Mouse (Mus musculus) CH12.LX (cell line): Measurements from ENCODE around the gene Wnk2. TPM values are rescaled to one million over a fixed set of nuclear protein-coding genes. Genes with fewer than 3 reads are reported as not detected.
A peak's percentile ranks its signal among the peaks of the same experiment; 100 is the strongest.

Source experiments
- DNase-seq: peaks from one replicate; pipeline ENCODE4 v3.0.0-alpha.2; 2013; ENCODE audit errors: extremely low read depth
- H3K27ac ChIP-seq: 2 replicates; pipeline ENCODE4 v1.5.1; 2012; ENCODE audit warnings: low read depth, mild to moderate bottlenecking, control low read depth, moderate library complexity; ENCODE audit not compliant: insufficient read depth
- H3K27me3 ChIP-seq: replicated peaks from 2 replicates; pipeline ENCODE3; 2012; ENCODE audit warnings: inconsistent platforms
- H3K36me3 ChIP-seq, 2 experiments: replicated peaks in 1 of 2; 2 replicates each; pipeline versions ENCODE3 to v1.6.1; 2012; ENCODE audit warnings: inconsistent platforms in 1 of 2, low read length in 1 of 2, mild to moderate bottlenecking in 1 of 2, mixed read lengths in 1 of 2, moderate library complexity in 1 of 2; ENCODE audit not compliant: control insufficient read depth in 1 of 2, insufficient read depth in 1 of 2
- H3K4me1 ChIP-seq, 2 experiments: 2 replicates each; pipeline ENCODE4 v1.6.1; 2012; ENCODE audit warnings: inconsistent platforms in 1 of 2, moderate library complexity in 1 of 2; ENCODE audit not compliant: insufficient read depth in 2 of 2, control insufficient read depth in 1 of 2
- H3K4me2 ChIP-seq: 2 replicates; pipeline ENCODE4 v1.6.1; 2012; ENCODE audit warnings: low read depth, mild to moderate bottlenecking, control low read depth; ENCODE audit not compliant: poor library complexity, insufficient read depth, severe bottlenecking
- H3K4me3 ChIP-seq, 3 experiments: fragments of 150-350 bp in 1 of 3; sonication (generic) in 1 of 3; replicated peaks in 1 of 3; 2 replicates each; pipeline versions ENCODE3 to v1.5.1; 2011 to 2012; ENCODE audit warnings: low read depth in 2 of 3, low read length in 2 of 3, mild to moderate bottlenecking in 2 of 3, moderate library complexity in 2 of 3, control low read depth in 1 of 3, improper control_type of control experiment in 1 of 3, inconsistent platforms in 1 of 3, mixed read lengths in 1 of 3; ENCODE audit not compliant: poor library complexity in 1 of 3
- H3K79me2 ChIP-seq: replicated peaks from 2 replicates; pipeline ENCODE4 v1.6.1; 2012; ENCODE audit warnings: mild to moderate bottlenecking, moderate library complexity; ENCODE audit not compliant: control insufficient read depth, poor library complexity, insufficient read depth, severe bottlenecking; ENCODE audit errors: extremely low read depth
- H3K9ac ChIP-seq: 2 replicates; pipeline ENCODE4 v1.6.1; 2012; ENCODE audit warnings: low read depth, mild to moderate bottlenecking, control low read depth, moderate library complexity; ENCODE audit not compliant: insufficient read depth
- H3K9me3 ChIP-seq: replicated peaks from 2 replicates; pipeline ENCODE3; 2012; ENCODE audit warnings: low read length, inconsistent platforms, mixed read lengths
- CTCF ChIP-seq, 2 experiments: IDR thresholded peaks in 1 of 2; conservative IDR thresholded peaks in 1 of 2; 2 replicates each; pipeline ENCODE4 v1.5.1; 2011 to 2012; ENCODE audit warnings: low read depth in 2 of 2, low read length in 2 of 2, improper control_type of control experiment in 1 of 2, inconsistent platforms in 1 of 2, mild to moderate bottlenecking in 1 of 2, moderate library complexity in 1 of 2
- E2F4 ChIP-seq: IDR thresholded peaks from 2 replicates; pipeline ENCODE4 v1.6.1; 2011; ENCODE audit warnings: low read depth, low read length, improper control_type of control experiment; ENCODE audit not compliant: insufficient replicate concordance
- EP300 ChIP-seq: IDR thresholded peaks from 2 replicates; pipeline ENCODE4 v1.6.1; 2011; ENCODE audit warnings: low read length, improper control_type of control experiment
- IRF4 ChIP-seq: IDR thresholded peaks from 2 replicates; pipeline ENCODE4 v1.6.1; 2014; ENCODE audit warnings: low read depth, mild to moderate bottlenecking, inconsistent platforms, low read length, improper control_type of control experiment
- JUN ChIP-seq: IDR thresholded peaks from 2 replicates; pipeline ENCODE4 v1.6.1; 2011; ENCODE audit warnings: low read depth, mild to moderate bottlenecking, low read length, improper control_type of control experiment, moderate library complexity; ENCODE audit not compliant: insufficient read depth
- MAFK ChIP-seq: IDR thresholded peaks from 2 replicates; pipeline ENCODE4 v1.6.1; 2011; ENCODE audit warnings: low read length, improper control_type of control experiment; ENCODE audit not compliant: insufficient replicate concordance
- MAZ ChIP-seq: IDR thresholded peaks from 2 replicates; pipeline ENCODE4 v1.6.1; 2012; ENCODE audit warnings: low read depth, mild to moderate bottlenecking, inconsistent platforms, low read length, improper control_type of control experiment, moderate library complexity
- MEF2A ChIP-seq: IDR thresholded peaks from 2 replicates; pipeline ENCODE4 v1.6.1; 2014; ENCODE audit warnings: low read depth, mild to moderate bottlenecking, inconsistent platforms, low read length, improper control_type of control experiment, borderline replicate concordance
- MYC ChIP-seq: IDR thresholded peaks from 2 replicates; pipeline ENCODE4 v1.6.1; 2011; ENCODE audit warnings: low read depth, mild to moderate bottlenecking, improper control_type of control experiment, low read length
- NELFE ChIP-seq: IDR thresholded peaks from 2 replicates; pipeline ENCODE4 v1.6.1; 2011; ENCODE audit warnings: low read depth, low read length, improper control_type of control experiment
- NRF1 ChIP-seq: IDR thresholded peaks from 2 replicates; pipeline ENCODE4 v1.6.1; 2014; ENCODE audit warnings: low read depth, mild to moderate bottlenecking, inconsistent platforms, low read length, improper control_type of control experiment, moderate library complexity
- PAX5 ChIP-seq: IDR thresholded peaks from 2 replicates; pipeline ENCODE4 v1.6.1; 2012; ENCODE audit warnings: low read length, inconsistent platforms, mixed read lengths
- POLR2AphosphoS2 ChIP-seq: IDR thresholded peaks from 2 replicates; pipeline ENCODE4 v1.6.1; 2011; ENCODE audit warnings: low read depth, low read length, improper control_type of control experiment
- RAD21 ChIP-seq: IDR thresholded peaks from 2 replicates; pipeline ENCODE4 v1.6.1; 2011; ENCODE audit warnings: low read depth, mild to moderate bottlenecking, low read length, improper control_type of control experiment, moderate library complexity
- RCOR1 ChIP-seq: conservative IDR thresholded peaks from 2 replicates; pipeline ENCODE4 v1.6.1; 2012; ENCODE audit warnings: low read depth, mild to moderate bottlenecking, inconsistent platforms, low read length, improper control_type of control experiment
- SIN3A ChIP-seq: IDR thresholded peaks from 2 replicates; pipeline ENCODE4 v1.6.1; 2012; ENCODE audit warnings: low read length, improper control_type of control experiment, inconsistent platforms
- SMC3 ChIP-seq: IDR thresholded peaks from 2 replicates; pipeline ENCODE4 v1.6.1; 2011; ENCODE audit warnings: low read depth, low read length, improper control_type of control experiment
- USF1 ChIP-seq: IDR thresholded peaks from 2 replicates; pipeline ENCODE4 v1.6.1; 2014; ENCODE audit warnings: low read depth, mild to moderate bottlenecking, inconsistent platforms, low read length, improper control_type of control experiment
- USF2 ChIP-seq: conservative IDR thresholded peaks from 2 replicates; pipeline ENCODE4 v1.6.1; 2011; ENCODE audit warnings: low read depth, low read length, improper control_type of control experiment
- ZNF384 ChIP-seq: IDR thresholded peaks from 2 replicates; pipeline ENCODE4 v1.6.1; 2012; ENCODE audit warnings: low read depth, low read length, improper control_type of control experiment, inconsistent platforms
- dilution Hi-C: fragments of 300-500 bp; cut with MboI; formaldehyde crosslinking; loops from 2 replicates; pipeline ENCODE4 v1.14.3; 2020; ENCODE audit warnings: low sequenced_read_pairs; ENCODE audit not compliant: extremely low pct_unique_long_range_greater_than_20kb, extremely low pct_ligation_motif_present
- in situ Hi-C: fragments of 300-500 bp; cut with MboI; formaldehyde crosslinking; loops from 3 replicates; pipeline ENCODE4 v1.14.3; 2019; ENCODE audit warnings: low sequenced_read_pairs, low pct_ligation_motif_present, low pct_unique_long_range_greater_than_20kb, mixed read lengths
- polyA plus RNA-seq: library from polyadenylated mRNA; unstranded; fragments of >175 nt; gene quantifications from 2 replicates; pipeline ENCODE4 v1.2.1, GENCODE M21; 2012; ENCODE audit warnings: low read depth; ENCODE audit not compliant: insufficient read length
- total RNA-seq, 2 experiments: library from RNA; depleted of rRNA; stranded (reverse); fragments of 300-350 nt in 1 of 2; fragments of >200 nt in 1 of 2; gene quantifications; 2 replicates each; pipeline ENCODE4 v1.2.3; 2012 to 2014

Wnk2 gene
- total and polyA plus RNA-seq, 3 experiments: 0.04 TPM; not detected in 2

- no peak overlapping the region for H3K27ac ChIP-seq
- dilution Hi-C loops (no loop called here), in situ Hi-C loops (loop anchor here (10.0 kb wide), 1 partner anchor 121 kb away; no protein-coding TSS in a partner anchor)
- H3K4me2 ChIP-seq: no peak overlapping the region
- no peaks in the 10 kb centered on the region for H3K9me3 ChIP-seq
- TF ChIP-seq POLR2AphosphoS2: no peak
- no peak for TF ChIP-seq NRF1
- no peak for TF ChIP-seq IRF4
- no peak for TF ChIP-seq USF1
- no peak for TF ChIP-seq MAFK
- TF ChIP-seq USF2: no peak
- no peak for TF ChIP-seq JUN
- no peak overlapping the region for H3K9ac ChIP-seq
- H3K4me1 ChIP-seq: no peaks in the 10 kb centered on the region
- H3K27me3 ChIP-seq: peaks cover 40% of the 10 kb centered on the region
- H3K36me3 ChIP-seq: no peaks in the 10 kb centered on the region
- H3K4me3 ChIP-seq: no peak overlapping the region
- no peak for DNase-seq
- no peaks in the 10 kb centered on the region for H3K79me2 ChIP-seq
Observed at GRCm38 (mm10) chr13:49053333-49053732, 94.5 kb downstream of the Wnk2 start.

- no peak overlapping the region for H3K9ac ChIP-seq
- H3K4me1 ChIP-seq: no peaks in the 10 kb centered on the region
- DNase-seq: peak; percentile 24
- in situ Hi-C loops (loop anchor here (10.0 kb wide), 1 partner anchor 122 kb away; no protein-coding TSS in a partner anchor), dilution Hi-C loops (no loop called here)
- no peak overlapping the region for H3K27ac ChIP-seq
- H3K4me3 ChIP-seq: no peak overlapping the region
- no peak overlapping the region for H3K4me2 ChIP-seq
- peaks cover 34% of the 10 kb centered on the region for H3K27me3 ChIP-seq
- no peaks in the 10 kb centered on the region for H3K36me3 ChIP-seq
- TF ChIP-seq SMC3 (peak; percentile 61), RAD21 (peak; percentile 33), PAX5 (no peak), MEF2A (no peak), NELFE (no peak), IRF4 (no peak), CTCF (conservative IDR thresholded peaks at IDR 0.05 in 1 of 2, IDR thresholded peaks at IDR 0.05 in 1 of 2; ENCODE audit: low read depth in 2 of 2, low read length in 2 of 2) (peak in 1 of 2 experiments; percentile 69; a peak in 2 of 4 replicates)
- H3K9me3 ChIP-seq: no peaks in the 10 kb centered on the region
- H3K79me2 ChIP-seq: no peaks in the 10 kb centered on the region
Observed at GRCm38 (mm10) chr13:49052512-49052911, 95.3 kb downstream of the Wnk2 start.

- H3K9me3 ChIP-seq: peaks cover 5% of the 10 kb centered on the region
- H3K27ac ChIP-seq: no peak overlapping the region
- dilution Hi-C loops (no loop called here), in situ Hi-C loops (no loop called here)
- TF ChIP-seq SIN3A (no peak), USF2 (no peak), ZNF384 (no peak), MAZ (no peak), MYC (no peak), SMC3 (peak; percentile 4; the same call in 1 of the 2 replicates), JUN (no peak), CTCF (conservative IDR thresholded peaks at IDR 0.05 in 1 of 2, IDR thresholded peaks at IDR 0.05 in 1 of 2; ENCODE audit: low read depth in 2 of 2, low read length in 2 of 2) (peak in 1 of 2 experiments; percentile 50; a peak in 2 of 4 replicates), RCOR1 (no peak), RAD21 (no peak), EP300 (no peak), MAFK (no peak), IRF4 (no peak), PAX5 (no peak), NELFE (no peak), MEF2A (no peak), E2F4 (no peak), USF1 (no peak)
- H3K4me2 ChIP-seq: no peak overlapping the region
- peaks cover 14% of the 10 kb centered on the region for H3K27me3 ChIP-seq
- H3K79me2 ChIP-seq: no peaks in the 10 kb centered on the region
- no peaks in the 10 kb centered on the region for H3K36me3 ChIP-seq
- H3K4me3 ChIP-seq: no peak overlapping the region
- H3K9ac ChIP-seq: no peak overlapping the region
- H3K4me1 ChIP-seq: no peaks in the 10 kb centered on the region
- DNase-seq: no peak
Observed at GRCm38 (mm10) chr13:49047393-49047792, 100.4 kb downstream of the Wnk2 start.
